Mouse (Mus musculus): ENCODE measurements around the gene Ptpn7. TPM values are rescaled to one million over a fixed set of nuclear protein-coding genes. Genes with fewer than 3 reads are reported as not detected.
A peak's percentile ranks its signal among the peaks of the same experiment; 100 is the strongest.

The Ptpn7 gene
- total and polyA plus RNA-seq, 3 experiments = 61.4 to 81.9 (median 81.9) TPM

- H3K4me2 ChIP-seq (ENCODE audit: insufficient read depth, low read depth, poor library complexity, severe bottlenecking) = no peak overlapping the region
- no peak for DNase-seq (ENCODE audit: extremely low read depth)
- no peak overlapping the region for H3K27ac ChIP-seq (ENCODE audit: insufficient read depth, low read depth)
- TF ChIP-seq CTCF (conservative IDR thresholded peaks at IDR 0.05 in 1 of 2, IDR thresholded peaks at IDR 0.05 in 1 of 2; ENCODE audit: low read depth in 2 of 2, low read length in 2 of 2) (no peak), USF1 (IDR thresholded peaks at IDR 0.05; ENCODE audit: low read depth, low read length) (no peak), SIN3A (IDR thresholded peaks at IDR 0.05; ENCODE audit: low read length) (no peak), POLR2A (IDR thresholded peaks at IDR 0.05; ENCODE audit: low read depth, low read length) (no peak)
- H3K4me3 ChIP-seq (replicated peaks in 1 of 3; ENCODE audit: low read depth in 2 of 3, low read length in 2 of 3, poor library complexity in 1 of 3) = no peak overlapping the region
- in situ Hi-C loops (cut with MboI; ENCODE audit: low pct_ligation_motif_present, low pct_unique_long_range_greater_than_20kb, low sequenced_read_pairs) (loop anchor here (5.0 to 25.0 kb wide), 3 partner anchors 84 to 489 kb away; partner anchors contain the start of gene Elf3), dilution Hi-C loops (cut with MboI; ENCODE audit: extremely low pct_ligation_motif_present, extremely low pct_unique_long_range_greater_than_20kb, low sequenced_read_pairs) (no loop called here)
- peaks cover 16 to 47% of the 10 kb centered on the region in 2 experiments for H3K4me1 ChIP-seq (ENCODE audit: control insufficient read depth in 1 of 2, insufficient read depth in 2 of 2)
- no peaks in the 10 kb centered on the region for H3K36me3 ChIP-seq (replicated peaks in 1 of 2; ENCODE audit: control insufficient read depth in 1 of 2, insufficient read depth in 1 of 2, low read length in 1 of 2)
- H3K79me2 ChIP-seq (replicated peaks; ENCODE audit: control insufficient read depth, extremely low read depth, insufficient read depth, poor library complexity, severe bottlenecking) = no peaks in the 10 kb centered on the region
- H3K27me3 ChIP-seq (replicated peaks) = no peaks in the 10 kb centered on the region
- H3K9ac ChIP-seq (ENCODE audit: insufficient read depth, low read depth) = no peak overlapping the region
- no peaks in the 10 kb centered on the region for H3K9me3 ChIP-seq (replicated peaks; ENCODE audit: low read length)
These were observed 40.8 kb downstream of the Ptpn7 start for GRCm38 (mm10) chr1:135173311-135173710.

GRCm38 (mm10) chr1:135175176-135175575 lies 42.7 kb downstream of the Ptpn7 start:
- Histone ChIP-seq H3K4me3 (replicated peaks in 1 of 3; ENCODE audit: low read depth in 2 of 3, low read length in 2 of 3, poor library complexity in 1 of 3) (no peak overlapping the region), H3K9ac (ENCODE audit: insufficient read depth, low read depth) (no peak overlapping the region), H3K27me3 (replicated peaks) (no peaks in the 10 kb centered on the region), H3K4me1 (ENCODE audit: control insufficient read depth in 1 of 2, insufficient read depth in 2 of 2) (peaks cover 28 to 65% of the 10 kb centered on the region in 2 experiments), H3K36me3 (replicated peaks in 1 of 2; ENCODE audit: control insufficient read depth in 1 of 2, insufficient read depth in 1 of 2, low read length in 1 of 2) (no peaks in the 10 kb centered on the region), H3K27ac (ENCODE audit: insufficient read depth, low read depth) (no peak overlapping the region), H3K4me2 (ENCODE audit: insufficient read depth, low read depth, poor library complexity, severe bottlenecking) (no peak overlapping the region), H3K79me2 (replicated peaks; ENCODE audit: control insufficient read depth, extremely low read depth, insufficient read depth, poor library complexity, severe bottlenecking) (no peaks in the 10 kb centered on the region), H3K9me3 (replicated peaks; ENCODE audit: low read length) (no peaks in the 10 kb centered on the region)
- DNase-seq (ENCODE audit: extremely low read depth) = no peak
- dilution Hi-C loops (cut with MboI; ENCODE audit: extremely low pct_ligation_motif_present, extremely low pct_unique_long_range_greater_than_20kb, low sequenced_read_pairs) = no loop called here
- peak; percentile 70 for TF ChIP-seq ZNF384 (IDR thresholded peaks at IDR 0.05; ENCODE audit: low read depth, low read length)
- TF ChIP-seq BHLHE40 (IDR thresholded peaks at IDR 0.05; ENCODE audit: low read depth, low read length) = peak; percentile 58
- TF ChIP-seq SIN3A (IDR thresholded peaks at IDR 0.05; ENCODE audit: low read length) = no peak
- in situ Hi-C loops (cut with MboI; ENCODE audit: low pct_ligation_motif_present, low pct_unique_long_range_greater_than_20kb, low sequenced_read_pairs) = no loop called here

GRCm38 (mm10) chr1:135177724-135178123 lies 45.2 kb downstream of the Ptpn7 start:
- H3K4me2 ChIP-seq (ENCODE audit: insufficient read depth, low read depth, poor library complexity, severe bottlenecking) = no peak overlapping the region
- H3K27ac ChIP-seq (ENCODE audit: insufficient read depth, low read depth) = peak overlapping the region; percentile 30; the same call in 1 of the 2 replicates
- peaks cover 32 to 78% of the 10 kb centered on the region in 2 experiments for H3K4me1 ChIP-seq (ENCODE audit: control insufficient read depth in 1 of 2, insufficient read depth in 2 of 2)
- no peaks in the 10 kb centered on the region for H3K79me2 ChIP-seq (replicated peaks; ENCODE audit: control insufficient read depth, extremely low read depth, insufficient read depth, poor library complexity, severe bottlenecking)
- no peak overlapping the region for H3K4me3 ChIP-seq (replicated peaks in 1 of 3; ENCODE audit: low read depth in 2 of 3, low read length in 2 of 3, poor library complexity in 1 of 3)
- no peaks in the 10 kb centered on the region for H3K9me3 ChIP-seq (replicated peaks; ENCODE audit: low read length)
- no peaks in the 10 kb centered on the region for H3K36me3 ChIP-seq (replicated peaks in 1 of 2; ENCODE audit: control insufficient read depth in 1 of 2, insufficient read depth in 1 of 2, low read length in 1 of 2)
- TF ChIP-seq IRF4 (IDR thresholded peaks at IDR 0.05; ENCODE audit: low read depth, low read length) = no peak
- no peak for TF ChIP-seq CHD2 (IDR thresholded peaks at IDR 0.05; ENCODE audit: low read length)
- TF ChIP-seq KAT2A (IDR thresholded peaks at IDR 0.05; ENCODE audit: insufficient replicate concordance, low read length) = no peak
- no peak for TF ChIP-seq MAZ (IDR thresholded peaks at IDR 0.05; ENCODE audit: low read depth, low read length)
- no peak for TF ChIP-seq ZMIZ1 (IDR thresholded peaks at IDR 0.05; ENCODE audit: low read depth, low read length)
- no peak for TF ChIP-seq UBTF (IDR thresholded peaks at IDR 0.05; ENCODE audit: low read depth, low read length)
- no peak for TF ChIP-seq TCF12 (IDR thresholded peaks at IDR 0.05; ENCODE audit: low read depth, low read length)
- no peak for TF ChIP-seq POLR2A (IDR thresholded peaks at IDR 0.05; ENCODE audit: low read depth, low read length)
- no peak for TF ChIP-seq ZC3H11A (IDR thresholded peaks at IDR 0.05; ENCODE audit: low read depth, low read length)
- no peak for TF ChIP-seq USF1 (IDR thresholded peaks at IDR 0.05; ENCODE audit: low read depth, low read length)
- no peak for TF ChIP-seq SIN3A (IDR thresholded peaks at IDR 0.05; ENCODE audit: low read length)
- TF ChIP-seq MXI1 (IDR thresholded peaks at IDR 0.05; ENCODE audit: low read depth, low read length) = no peak
- no peak for TF ChIP-seq MYC (IDR thresholded peaks at IDR 0.05; ENCODE audit: low read depth, low read length)
- no peak for TF ChIP-seq ELF1 (IDR thresholded peaks at IDR 0.05; ENCODE audit: low read depth, low read length)
- TF ChIP-seq RCOR1 (conservative IDR thresholded peaks at IDR 0.05; ENCODE audit: low read depth, low read length) = no peak
- no peak for TF ChIP-seq MEF2A (IDR thresholded peaks at IDR 0.05; ENCODE audit: borderline replicate concordance, low read depth, low read length)
- no peak overlapping the region for H3K9ac ChIP-seq (ENCODE audit: insufficient read depth, low read depth)
- DNase-seq (ENCODE audit: extremely low read depth) = no peak
- dilution Hi-C loops (cut with MboI; ENCODE audit: extremely low pct_ligation_motif_present, extremely low pct_unique_long_range_greater_than_20kb, low sequenced_read_pairs) = no loop called here
- in situ Hi-C loops (cut with MboI; ENCODE audit: low pct_ligation_motif_present, low pct_unique_long_range_greater_than_20kb, low sequenced_read_pairs) = no loop called here
- no peaks in the 10 kb centered on the region for H3K27me3 ChIP-seq (replicated peaks)

Measured in CH12.LX (cell line).